Mouse (Mus musculus) brown adipose tissue, adult 24 weeks (tissue): ENCODE results near the gene Tmem109. TPM values are rescaled to one million over a fixed set of nuclear protein-coding genes. Genes with fewer than 3 reads are reported as not detected.

ENCODE experiments used
- H3K27ac ChIP-seq: fragments of 200-500 bp; replicated peaks from 2 replicates; pipeline ENCODE4 v1.5.1; 2012; ENCODE audit warnings: low read depth, mild to moderate bottlenecking, low read length
- H3K4me1 ChIP-seq: fragments of 200-500 bp; 2 replicates; pipeline ENCODE4 v1.6.1; 2012; ENCODE audit warnings: low read length, mixed read lengths; ENCODE audit not compliant: control insufficient read depth, insufficient read depth, insufficient read length
- H3K4me3 ChIP-seq: fragments of 200-500 bp; 2 replicates; pipeline ENCODE4 v1.5.1; 2012; ENCODE audit warnings: low read depth, mild to moderate bottlenecking, low read length, moderate library complexity; ENCODE audit not compliant: insufficient read depth
- polyA plus RNA-seq: library from polyadenylated mRNA; stranded (reverse); fragments of >200 nt; gene quantifications from 2 replicates; pipeline ENCODE4 v1.2.4, GENCODE M21; 2012; ENCODE audit not compliant: missing spikeins, insufficient read depth, insufficient read length

The Tmem109 gene
- polyA plus RNA-seq, 1 experiment: 80.3 TPM

GRCm38 (mm10) chr19:10904512-10904911 lies 22.7 kb upstream of the Tmem109 start:
- H3K4me1 ChIP-seq: peaks cover 3% of the 10 kb centered on the region
- no peak overlapping the region for H3K27ac ChIP-seq
- H3K4me3 ChIP-seq: no peak overlapping the region

- H3K4me3 ChIP-seq: no peak overlapping the region
- peaks cover 3% of the 10 kb centered on the region for H3K4me1 ChIP-seq
- no peak overlapping the region for H3K27ac ChIP-seq
These were observed 19.2 kb upstream of the Tmem109 start for GRCm38 (mm10) chr19:10901046-10901445.

GRCm38 (mm10) chr19:10900315-10900714 lies 18.5 kb upstream of the Tmem109 start:
- Histone ChIP-seq H3K4me1 (no peaks in the 10 kb centered on the region), H3K27ac (no peak overlapping the region), H3K4me3 (no peak overlapping the region)

- no peaks in the 10 kb centered on the region for H3K4me1 ChIP-seq
- H3K27ac ChIP-seq: no peak overlapping the region
- H3K4me3 ChIP-seq: no peak overlapping the region
These were observed 15.7 kb upstream of the Tmem109 start for GRCm38 (mm10) chr19:10897491-10897890.

- Histone ChIP-seq H3K4me3 (no peak overlapping the region), H3K27ac (no peak overlapping the region), H3K4me1 (no peaks in the 10 kb centered on the region)
These were observed 15.0 kb upstream of the Tmem109 start for GRCm38 (mm10) chr19:10896849-10897248.

- H3K27ac ChIP-seq: peak overlapping the region; percentile 30; the same call in 1 of the 2 replicates
- no peaks in the 10 kb centered on the region for H3K4me1 ChIP-seq
- peak overlapping the region; percentile 98 for H3K4me3 ChIP-seq
These were observed 13.9 kb upstream of the Tmem109 start for GRCm38 (mm10) chr19:10895708-10896107.

GRCm38 (mm10) chr19:10895016-10895528 lies 13.3 kb upstream of the Tmem109 start, which contains the start of gene Prpf19:
Gene Prpf19, plus strand, starts transcription at chr19:10895231.
- H3K4me1 ChIP-seq: no peaks in the 10 kb centered on the region
- peak within 1 kb of the TSS; percentile 30; the same call in 1 of the 2 replicates for H3K27ac ChIP-seq

GRCm38 (mm10) chr19:10892201-10892600 lies 10.4 kb upstream of the Tmem109 start:
- no peaks in the 10 kb centered on the region for H3K4me1 ChIP-seq
- no peak overlapping the region for H3K4me3 ChIP-seq
- H3K27ac ChIP-seq: no peak overlapping the region

More at GRCm38 (mm10) chr19:10895016-10895528, 13.3 kb upstream of the Tmem109 start, which contains the start of gene Prpf19:
- peak within 1 kb of the TSS; percentile 98 for H3K4me3 ChIP-seq

GRCm38 (mm10) chr19:10880975-10881425 lies 801 bp downstream of the Tmem109 start:
- peak overlapping the region; percentile 83 for H3K4me3 ChIP-seq
- H3K27ac ChIP-seq: peak overlapping the region; percentile 74
- H3K4me1 ChIP-seq: no peaks in the 10 kb centered on the region

GRCm38 (mm10) chr19:10880085-10880974 lies 1.5 kb downstream of the Tmem109 start:
- Histone ChIP-seq H3K4me3 (peak overlapping the region; percentile 83), H3K27ac (peak overlapping the region; percentile 20; the same call in 1 of the 2 replicates), H3K4me1 (no peaks in the 10 kb centered on the region)

- no peak overlapping the region for H3K27ac ChIP-seq
- H3K4me1 ChIP-seq: no peaks in the 10 kb centered on the region
- no peak overlapping the region for H3K4me3 ChIP-seq
These were observed 3.5 kb downstream of the Tmem109 start for GRCm38 (mm10) chr19:10878201-10878837.

- Histone ChIP-seq H3K27ac (no peak overlapping the region), H3K4me1 (peaks cover 4% of the 10 kb centered on the region; the same call in 1 of the 2 replicates), H3K4me3 (no peak overlapping the region)
These were observed 10.4 kb downstream of the Tmem109 start for GRCm38 (mm10) chr19:10871328-10871961.

GRCm38 (mm10) chr19:10870676-10871075 lies 11.1 kb downstream of the Tmem109 start:
- Histone ChIP-seq H3K4me3 (no peak overlapping the region), H3K27ac (no peak overlapping the region), H3K4me1 (peaks cover 4% of the 10 kb centered on the region; the same call in 1 of the 2 replicates)

- Histone ChIP-seq H3K27ac (no peak within 1 kb of the TSS), H3K4me1 (peaks cover 4% of the 10 kb centered on the region; the same call in 1 of the 2 replicates), H3K4me3 (peak within 1 kb of the TSS; percentile 76)
These were observed 11.8 kb downstream of the Tmem109 start, which contains the start of gene Tmem132a for GRCm38 (mm10) chr19:10869886-10870527. Gene Tmem132a, minus strand, starts transcription at chr19:10869940.
